Mouse (Mus musculus): Measurements from ENCODE around the gene Ube2z. TPM values are rescaled to one million over a fixed set of nuclear protein-coding genes. Genes with fewer than 3 reads are reported as not detected.

Gene Ube2z
- polyA plus RNA-seq, 1 experiment from 2014 or later, result 42.0 TPM

- no peaks in the 10 kb centered on the region for H3K27me3 ChIP-seq
- 70% methylated on average over 13 of the region's 13 CpGs for WGBS
- peak overlapping the region; percentile 60 for H3K4me2 ChIP-seq
- peaks cover 17% of the 10 kb centered on the region for H3K4me1 ChIP-seq
- no peak overlapping the region for H3K9ac ChIP-seq
- ATAC-seq (replicated peaks; ENCODE audit: low FRiP score), result no peak
- H3K4me3 ChIP-seq (replicated peaks), result peak overlapping the region; percentile 67
- no peaks in the 10 kb centered on the region for H3K9me3 ChIP-seq (replicated peaks)
- peak overlapping the region; percentile 87 for H3K27ac ChIP-seq
- peaks cover 14% of the 10 kb centered on the region for H3K36me3 ChIP-seq
Observed at GRCm38 (mm10) chr11:96076221-96077105, 11.3 kb upstream of the Ube2z start.

GRCm38 (mm10) chr11:96075509-96076220 lies 10.5 kb upstream of the Ube2z start, which contains the start of gene Atp5g1:
Atp5g1 (minus strand) TSS chr11:96075670.
- Histone ChIP-seq H3K4me3 (replicated peaks) (peak within 1 kb of the TSS; percentile 67), H3K9me3 (replicated peaks) (no peaks in the 10 kb centered on the region), H3K4me2 (peak within 1 kb of the TSS; percentile 85), H3K36me3 (peaks cover 21% of the 10 kb centered on the region), H3K4me1 (peaks cover 17% of the 10 kb centered on the region), H3K27ac (peak within 1 kb of the TSS; percentile 87), H3K9ac (peak within 1 kb of the TSS; percentile 65), H3K27me3 (no peaks in the 10 kb centered on the region)
- ATAC-seq (replicated peaks; ENCODE audit: low FRiP score), result peak; percentile 98
- under 1% methylated on average over 37 of the region's 37 CpGs for whole genome bisulfite sequencing

- H3K9me3 ChIP-seq (replicated peaks), result no peaks in the 10 kb centered on the region
- H3K36me3 ChIP-seq, result peaks cover 26% of the 10 kb centered on the region
- whole genome bisulfite sequencing, result 0% methylated on average over 15 of the region's 15 CpGs
- ATAC-seq (replicated peaks; ENCODE audit: low FRiP score), result no peak
- H3K4me1 ChIP-seq, result peaks cover 17% of the 10 kb centered on the region
- peak overlapping the region; percentile 65 for H3K9ac ChIP-seq
- peak overlapping the region; percentile 67 for H3K4me3 ChIP-seq (replicated peaks)
- peak overlapping the region; percentile 86 for H3K27ac ChIP-seq
- H3K27me3 ChIP-seq, result no peaks in the 10 kb centered on the region
- peak overlapping the region; percentile 85 for H3K4me2 ChIP-seq
Observed at GRCm38 (mm10) chr11:96075177-96075508, 10.0 kb upstream of the Ube2z start.

- Histone ChIP-seq H3K27me3 (no peaks in the 10 kb centered on the region), H3K36me3 (peaks cover 32% of the 10 kb centered on the region), H3K4me1 (peaks cover 17% of the 10 kb centered on the region), H3K4me2 (peak overlapping the region; percentile 85), H3K27ac (peak overlapping the region; percentile 86), H3K4me3 (replicated peaks) (peak overlapping the region; percentile 67), H3K9ac (peak overlapping the region; percentile 65), H3K9me3 (replicated peaks) (no peaks in the 10 kb centered on the region)
- 12% methylated on average over 17 of the region's 17 CpGs for WGBS
- no peak for ATAC-seq (replicated peaks; ENCODE audit: low FRiP score)
Observed at GRCm38 (mm10) chr11:96074351-96075176, 9.4 kb upstream of the Ube2z start.

GRCm38 (mm10) chr11:96073295-96073993 lies 8.3 kb upstream of the Ube2z start:
- H3K4me3 ChIP-seq (replicated peaks), result peak overlapping the region; percentile 67

GRCm38 (mm10) chr11:96071013-96071412 lies 5.8 kb upstream of the Ube2z start:
- no peak overlapping the region for H3K4me2 ChIP-seq
- WGBS, result 94% methylated on average over 1 of the region's 1 CpGs
- no peak overlapping the region for H3K9ac ChIP-seq
- H3K4me1 ChIP-seq, result peaks cover 15% of the 10 kb centered on the region
- H3K27ac ChIP-seq, result no peak overlapping the region
- peaks cover 36% of the 10 kb centered on the region for H3K36me3 ChIP-seq
- no peaks in the 10 kb centered on the region for H3K27me3 ChIP-seq
- H3K9me3 ChIP-seq (replicated peaks), result no peaks in the 10 kb centered on the region
- ATAC-seq (replicated peaks; ENCODE audit: low FRiP score), result no peak
- no peak overlapping the region for H3K4me3 ChIP-seq (replicated peaks)

More at GRCm38 (mm10) chr11:96073295-96073993, 8.3 kb upstream of the Ube2z start:
- H3K4me1 ChIP-seq, result peaks cover 17% of the 10 kb centered on the region
- H3K4me2 ChIP-seq, result peak overlapping the region; percentile 85
- ATAC-seq (replicated peaks; ENCODE audit: low FRiP score), result no peak
- H3K27ac ChIP-seq, result no peak overlapping the region
- no peaks in the 10 kb centered on the region for H3K27me3 ChIP-seq
- H3K9ac ChIP-seq, result peak overlapping the region; percentile 65; the same call in 1 of the 2 replicates
- H3K9me3 ChIP-seq (replicated peaks), result no peaks in the 10 kb centered on the region
- peaks cover 36% of the 10 kb centered on the region for H3K36me3 ChIP-seq
- WGBS, result 72% methylated on average over 9 of the region's 9 CpGs

GRCm38 (mm10) chr11:96070353-96070752 lies 5.2 kb upstream of the Ube2z start:
- Histone ChIP-seq H3K27ac (no peak overlapping the region), H3K36me3 (peaks cover 36% of the 10 kb centered on the region), H3K4me1 (peaks cover 20% of the 10 kb centered on the region), H3K4me3 (replicated peaks) (no peak overlapping the region), H3K4me2 (no peak overlapping the region), H3K9ac (no peak overlapping the region), H3K27me3 (no peaks in the 10 kb centered on the region), H3K9me3 (replicated peaks) (no peaks in the 10 kb centered on the region)
- no peak for ATAC-seq (replicated peaks; ENCODE audit: low FRiP score)
- 86% methylated on average over 7 of the region's 7 CpGs for WGBS

- Histone ChIP-seq H3K4me1 (peaks cover 18% of the 10 kb centered on the region), H3K36me3 (peaks cover 31% of the 10 kb centered on the region), H3K27me3 (no peaks in the 10 kb centered on the region), H3K9me3 (replicated peaks) (no peaks in the 10 kb centered on the region), H3K27ac (no peak overlapping the region), H3K4me2 (no peak overlapping the region), H3K4me3 (replicated peaks) (no peak overlapping the region), H3K9ac (no peak overlapping the region)
- no peak for ATAC-seq (replicated peaks; ENCODE audit: low FRiP score)
- WGBS, result 76% methylated on average over 5 of the region's 5 CpGs
Observed at GRCm38 (mm10) chr11:96068231-96068630, 3.0 kb upstream of the Ube2z start.

GRCm38 (mm10) chr11:96064521-96065214 lies 520 bp downstream of the Ube2z start:
- ATAC-seq (replicated peaks; ENCODE audit: low FRiP score), result peak; percentile 57
- under 1% methylated on average over 54 of the region's 64 CpGs for WGBS

GRCm38 (mm10) chr11:96058309-96058708 lies 6.9 kb downstream of the Ube2z start:
- Histone ChIP-seq H3K27ac (no peak overlapping the region), H3K9me3 (replicated peaks) (no peaks in the 10 kb centered on the region), H3K4me2 (no peak overlapping the region), H3K4me1 (peaks cover 13% of the 10 kb centered on the region), H3K4me3 (replicated peaks) (no peak overlapping the region), H3K36me3 (peaks cover 93% of the 10 kb centered on the region), H3K9ac (no peak overlapping the region), H3K27me3 (no peaks in the 10 kb centered on the region)
- ATAC-seq (replicated peaks; ENCODE audit: low FRiP score), result no peak
- 91% methylated on average over 4 of the region's 4 CpGs for WGBS

More at GRCm38 (mm10) chr11:96064521-96065214, 520 bp downstream of the Ube2z start:
- peaks cover 30% of the 10 kb centered on the region for H3K4me1 ChIP-seq
- H3K36me3 ChIP-seq, result peaks cover 37% of the 10 kb centered on the region
- H3K4me3 ChIP-seq (replicated peaks), result peak overlapping the region; percentile 88
- H3K9ac ChIP-seq, result peak overlapping the region; percentile 91
- H3K27ac ChIP-seq, result peak overlapping the region; percentile 92
- no peaks in the 10 kb centered on the region for H3K9me3 ChIP-seq (replicated peaks)
- no peaks in the 10 kb centered on the region for H3K27me3 ChIP-seq
- H3K4me2 ChIP-seq, result peak overlapping the region; percentile 74

- H3K27me3 ChIP-seq, result no peaks in the 10 kb centered on the region
- no peaks in the 10 kb centered on the region for H3K4me1 ChIP-seq
- no peak overlapping the region for H3K4me3 ChIP-seq (replicated peaks)
- peaks cover 98% of the 10 kb centered on the region for H3K36me3 ChIP-seq
- ATAC-seq (replicated peaks; ENCODE audit: low FRiP score), result no peak
- whole genome bisulfite sequencing, result 96% methylated on average over 3 of the region's 3 CpGs
- no peak overlapping the region for H3K9ac ChIP-seq
- no peak overlapping the region for H3K4me2 ChIP-seq
- H3K27ac ChIP-seq, result no peak overlapping the region
- no peaks in the 10 kb centered on the region for H3K9me3 ChIP-seq (replicated peaks)
Observed at GRCm38 (mm10) chr11:96050854-96051253, 14.3 kb downstream of the Ube2z start.
